ENCODE assay signal across 8 mouse cellular contexts in genomic region chr7:130865613-130866591, GRCm38 (mm10). TPM values are rescaled to one million over a fixed set of nuclear protein-coding genes. Genes with fewer than 3 reads are reported as not detected.
DNase-seq lines count a peak whose midpoint lies in the region; ATAC-seq and TF ChIP-seq lines count a peak whose summit lies in the region.

Plekha1 (plus strand) TSS chr7:130865756.

- no peaks in the 10 kb centered on the region for H3K27me3 ChIP-seq in hindbrain, embryonic 11.5 days (ENCODE audit: control insufficient read depth, insufficient read depth, low read length)
- no peaks in the 10 kb centered on the region for H3K27me3 ChIP-seq in lung, embryonic 16.5 days (ENCODE audit: control insufficient read depth, insufficient read depth, low read depth, low read length)
- H3K27me3 ChIP-seq in thymus, adult 2 months (ENCODE audit: control insufficient read depth, insufficient read depth, low read length) = no peaks in the 10 kb centered on the region

- peak; percentile 98 for ATAC-seq in hindbrain, embryonic 11.5 days (ENCODE audit: low FRiP score)
- peak; percentile 99 for ATAC-seq in lung, embryonic 16.5 days (ENCODE audit: low read depth)

- H3K9ac ChIP-seq in hindbrain, embryonic 11.5 days (ENCODE audit: low read depth, low read length) = peak within 1 kb of the TSS; percentile 84
- H3K9ac ChIP-seq in lung, embryonic 16.5 days (ENCODE audit: low read length) = peak within 1 kb of the TSS; percentile 90

- H3K27ac ChIP-seq in hindbrain, embryonic 11.5 days (ENCODE audit: low read depth, low read length) = peak within 1 kb of the TSS; percentile 75
- H3K27ac ChIP-seq in lung, embryonic 16.5 days (ENCODE audit: low read length) = peak within 1 kb of the TSS; percentile 80
- H3K27ac ChIP-seq in thymus, adult 2 months (ENCODE audit: control insufficient read depth, insufficient read depth, low read length) = no peak within 1 kb of the TSS

- TF ChIP-seq POLR2A in thymus, adult 2 months (IDR thresholded peaks at IDR 0.05; ENCODE audit: control insufficient read depth, extremely low read depth, insufficient read depth, low read length, poor library complexity) = peak; percentile 41; the same call in 1 of the 2 replicates

- under 1% methylated on average over 80 of the region's 114 CpGs for WGBS in hindbrain, embryonic 11.5 days
- under 1% methylated on average over 85 of the region's 114 CpGs for WGBS in lung, embryonic 16.5 days
- under 1% methylated on average over 113 of the region's 114 CpGs for WGBS in thymus, adult 2 months

- H3K4me3 ChIP-seq in hindbrain, embryonic 11.5 days (ENCODE audit: low read depth, low read length) = peak within 1 kb of the TSS; percentile 95
- peak within 1 kb of the TSS; percentile 89 for H3K4me3 ChIP-seq in lung, embryonic 16.5 days (ENCODE audit: low read length)
- H3K4me3 ChIP-seq in thymus, adult 2 months (ENCODE audit: control insufficient read depth, insufficient read depth, low read length) = peak within 1 kb of the TSS; percentile 52

- H3K36me3 ChIP-seq in hindbrain, embryonic 11.5 days (ENCODE audit: control insufficient read depth, insufficient read depth, low read length) = no peaks in the 10 kb centered on the region
- H3K36me3 ChIP-seq in lung, embryonic 16.5 days (ENCODE audit: control insufficient read depth, insufficient read depth, low read length) = no peaks in the 10 kb centered on the region
- no peaks in the 10 kb centered on the region for H3K36me3 ChIP-seq in thymus, adult 2 months (ENCODE audit: control insufficient read depth, insufficient read depth, low read length)

- H3K4me2 ChIP-seq in hindbrain, embryonic 11.5 days (replicated peaks; ENCODE audit: low read depth, low read length) = peak within 1 kb of the TSS; percentile 72
- H3K4me2 ChIP-seq in lung, embryonic 16.5 days (ENCODE audit: low read depth, low read length) = peak within 1 kb of the TSS; percentile 76

- 0 out of 2 replicates have a peak, but pooled peaks cover 6% of the 10 kb centered on the region for H3K4me1 ChIP-seq in hindbrain, embryonic 11.5 days (replicated peaks; ENCODE audit: control insufficient read depth, insufficient read depth, low read length)
- peaks cover 23% of the 10 kb centered on the region for H3K4me1 ChIP-seq in lung, embryonic 16.5 days (replicated peaks; ENCODE audit: control insufficient read depth, insufficient read depth, low read length)
- 0 out of 2 replicates have a peak, but pooled peaks cover 3% of the 10 kb centered on the region for H3K4me1 ChIP-seq in thymus, adult 2 months (replicated peaks; ENCODE audit: control insufficient read depth, insufficient read depth, low read length)

- TF ChIP-seq CTCF in thymus, adult 2 months (IDR thresholded peaks at IDR 0.05; ENCODE audit: borderline replicate concordance, control insufficient read depth, extremely low read depth, insufficient read depth, low read length, poor library complexity) = peak; percentile 72; the same call in 1 of the 2 replicates

- no peaks in the 10 kb centered on the region for H3K9me3 ChIP-seq in hindbrain, embryonic 11.5 days (ENCODE audit: control insufficient read depth, low read length)
- no peaks in the 10 kb centered on the region for H3K9me3 ChIP-seq in lung, embryonic 16.5 days (ENCODE audit: control insufficient read depth, low read length)

- DNase-seq in Muller cell, postnatal 12 days (ENCODE audit: inconsistent ontology term) = peak; percentile 99
- peak; percentile 99 for DNase-seq in cerebellum, adult 9-10 months
- peak; percentile 98 for DNase-seq in frontal cortex, postnatal 10 days (ENCODE audit: low spot score in 2 of 2)
- DNase-seq in hindbrain, embryonic 11.5 days (ENCODE audit: low spot score) = peak; percentile 97
- DNase-seq in layer of hippocampus, adult 9-11 months = peak; percentile 99
- DNase-seq in ovary, adult 18-20 months (ENCODE audit: low spot score) = peak; percentile 97
- DNase-seq in thymus, adult 2 months = peak; percentile 96

RNA-seq across cellular contexts. Expression of gene Plekha1, which starts in this region (rescaled TPM):
- polyA plus RNA-seq in hindbrain, embryonic 11.5 days (2014; fragmentation: Nextera tagmentation; extraction: Ambion mirVana) = 39.8 and 50.1 TPM in 2 replicates
- 70.0 and 71.8 TPM in 2 replicates for polyA plus RNA-seq in lung, embryonic 16.5 days (2015; fragmentation: Nextera tagmentation; extraction: Ambion mirVana)
- 23.1 and 23.7 TPM in 2 replicates for polyA plus RNA-seq in thymus, adult 2 months (2012; rRNA removed)
